Mouse (Mus musculus): ENCODE measurements around the gene Castor2. TPM values are rescaled to one million over a fixed set of nuclear protein-coding genes. Genes with fewer than 3 reads are reported as not detected.

Gene Castor2
- polyA plus RNA-seq, 1 experiment from 2014 or later: 8.8 TPM

DNA sequence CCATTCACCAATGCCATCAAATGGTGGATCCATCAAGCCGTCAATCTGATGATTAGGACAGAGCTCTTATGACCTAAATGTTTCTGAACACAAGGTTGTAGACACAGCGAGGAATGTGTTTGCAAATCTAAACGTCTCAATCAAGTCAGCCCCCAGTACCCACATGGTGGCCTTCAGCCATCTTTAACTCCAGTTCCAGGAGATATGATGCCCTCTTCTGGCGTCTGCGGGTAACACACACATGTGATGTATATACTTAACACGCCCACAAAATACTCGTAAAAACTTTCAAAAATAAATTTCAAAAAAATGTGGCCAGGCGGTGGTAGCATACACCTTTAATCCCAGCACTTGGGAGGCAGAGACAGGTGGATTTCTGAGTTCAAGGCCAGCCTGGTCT, 45.5 kb downstream of the Castor2 start:
- peaks cover 5% of the 10 kb centered on the region; the same call in 1 of the 2 replicates for H3K4me1 ChIP-seq
- H3K27ac ChIP-seq: no peak overlapping the region
- H3K9me3 ChIP-seq: no peaks in the 10 kb centered on the region
- 93% methylated on average over 8 of the region's 8 CpGs for WGBS
- peaks cover 71% of the 10 kb centered on the region for H3K36me3 ChIP-seq (replicated peaks)
- no peak for DNase-seq (ENCODE audit: extremely low spot score, low spot score)
- no peaks in the 10 kb centered on the region for H3K27me3 ChIP-seq (ENCODE audit: poor library complexity, severe bottlenecking)
- no peak overlapping the region for H3K4me3 ChIP-seq

DNA sequence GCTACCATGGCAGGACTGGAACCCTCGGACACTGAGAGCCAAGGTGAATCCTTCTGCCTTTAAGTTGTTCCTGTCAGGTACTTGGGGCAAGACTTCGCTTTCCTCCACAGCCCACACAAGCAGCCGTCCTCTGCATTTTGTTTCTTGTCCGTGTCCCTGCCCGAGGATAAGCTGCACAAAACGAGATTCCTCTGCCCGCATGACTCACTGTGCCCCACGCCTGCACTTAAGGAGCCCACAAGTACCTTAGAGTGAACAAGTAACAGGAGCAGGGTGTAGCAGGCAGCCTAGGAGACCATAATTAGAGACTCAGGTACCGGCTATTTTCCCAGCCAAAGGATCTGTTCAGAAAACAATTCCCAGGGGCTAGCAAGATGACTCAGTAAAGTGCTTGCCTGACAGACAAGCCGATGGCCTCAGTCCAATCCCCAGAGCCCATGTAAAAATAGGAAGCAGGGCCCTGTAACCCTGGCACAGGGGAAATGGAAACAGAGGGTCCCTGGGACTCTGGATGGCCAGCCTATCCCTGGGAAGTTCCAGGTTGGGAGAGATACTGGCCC, 47.8 kb downstream of the Castor2 start:
- no peak overlapping the region for H3K4me3 ChIP-seq
- no peak overlapping the region for H3K27ac ChIP-seq
- 93% methylated on average over 10 of the region's 10 CpGs for WGBS
- no peak for DNase-seq (ENCODE audit: extremely low spot score, low spot score)
- no peaks in the 10 kb centered on the region; the same call in 1 of the 2 replicates for H3K9me3 ChIP-seq
- H3K4me1 ChIP-seq: peaks cover 5% of the 10 kb centered on the region; the same call in 1 of the 2 replicates
- H3K36me3 ChIP-seq (replicated peaks): peaks cover 82% of the 10 kb centered on the region
- H3K27me3 ChIP-seq (ENCODE audit: poor library complexity, severe bottlenecking): no peaks in the 10 kb centered on the region

DNA sequence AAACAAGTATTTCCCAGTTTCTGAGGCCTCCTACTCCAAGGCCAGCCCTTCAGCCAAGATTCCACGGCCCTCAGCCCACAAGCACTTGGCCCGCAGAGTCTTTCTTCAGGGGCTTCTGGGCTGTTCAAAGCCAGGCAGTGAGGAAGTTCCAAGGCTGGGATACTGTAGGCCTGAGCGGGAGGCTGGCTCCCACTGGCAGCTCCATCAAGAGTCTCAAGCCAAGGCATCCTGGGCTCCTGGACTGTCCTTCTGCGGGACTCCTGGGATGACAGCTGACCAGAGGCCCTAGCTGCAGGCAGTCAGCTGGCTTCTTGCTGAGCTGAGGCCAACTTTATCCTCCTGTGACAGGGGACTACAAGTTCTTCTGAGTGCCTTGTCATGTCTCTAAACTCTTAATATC, 48.6 kb downstream of the Castor2 start:
- 92% methylated on average over 4 of the region's 4 CpGs for WGBS
- H3K36me3 ChIP-seq (replicated peaks): peaks cover 82% of the 10 kb centered on the region
- H3K9me3 ChIP-seq: no peaks in the 10 kb centered on the region; the same call in 1 of the 2 replicates

DNA sequence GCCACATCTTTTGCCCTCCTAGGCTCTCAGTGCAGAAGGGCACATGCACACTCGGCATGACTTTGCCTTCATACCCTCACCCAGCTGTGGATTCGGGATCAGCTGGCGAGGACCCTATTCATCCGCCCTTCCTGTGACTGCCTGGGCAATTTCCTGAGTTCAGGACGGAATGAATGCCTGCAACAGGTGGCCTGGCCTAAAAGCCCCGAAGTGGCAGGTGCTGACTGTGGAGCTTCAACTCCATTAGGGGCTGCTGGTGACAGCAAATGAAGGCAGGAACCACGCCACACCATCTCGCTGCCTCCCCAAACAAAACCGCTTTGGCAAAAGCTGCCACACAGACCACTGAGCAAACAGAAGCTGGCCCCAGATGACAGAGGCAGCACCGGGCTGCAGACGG, 52.4 kb downstream of the Castor2 start:
- no peak for DNase-seq (ENCODE audit: extremely low spot score, low spot score)
- H3K27ac ChIP-seq: no peak overlapping the region
- H3K9me3 ChIP-seq: no peaks in the 10 kb centered on the region; the same call in 1 of the 2 replicates
- WGBS: 94% methylated on average over 11 of the region's 11 CpGs
- H3K4me3 ChIP-seq: no peak overlapping the region
- H3K4me1 ChIP-seq: no peaks in the 10 kb centered on the region
- H3K27me3 ChIP-seq (ENCODE audit: poor library complexity, severe bottlenecking): no peaks in the 10 kb centered on the region
- H3K36me3 ChIP-seq (replicated peaks): peaks cover 98% of the 10 kb centered on the region

More for the DNA sequence above, 48.6 kb downstream of the Castor2 start:
- H3K27me3 ChIP-seq (ENCODE audit: poor library complexity, severe bottlenecking): no peaks in the 10 kb centered on the region
- H3K27ac ChIP-seq: no peak overlapping the region
- no peaks in the 10 kb centered on the region for H3K4me1 ChIP-seq
- DNase-seq (ENCODE audit: extremely low spot score, low spot score): no peak
- no peak overlapping the region for H3K4me3 ChIP-seq

DNA sequence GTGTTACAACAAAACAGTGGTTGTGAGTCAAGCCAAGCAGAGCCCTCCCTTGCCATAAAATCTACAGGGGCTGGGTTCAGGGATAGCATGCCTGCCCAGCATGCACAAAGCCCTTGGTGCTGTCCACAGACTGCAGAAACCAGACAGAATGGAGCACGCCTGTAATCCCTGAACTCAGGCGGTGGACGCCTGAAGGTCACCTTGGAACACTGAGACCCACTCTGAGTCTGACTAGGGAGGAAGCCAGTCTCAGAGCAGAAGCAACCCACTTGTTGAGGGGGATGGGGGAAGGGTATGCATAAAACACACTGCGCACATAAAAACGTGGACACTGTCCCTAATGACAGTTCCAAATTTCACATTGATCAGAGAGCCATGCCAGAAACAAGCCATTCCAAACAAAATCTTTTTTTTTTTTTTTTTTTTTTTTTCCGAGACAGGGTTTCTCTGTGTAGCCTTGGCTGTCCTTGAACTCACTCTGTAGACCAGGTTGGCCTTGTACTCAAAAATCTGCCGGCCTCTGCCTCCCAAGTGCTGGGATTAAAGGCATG, 56.5 kb downstream of the Castor2 start:
- Histone ChIP-seq H3K36me3 (replicated peaks) (peaks cover 98% of the 10 kb centered on the region), H3K27me3 (ENCODE audit: poor library complexity, severe bottlenecking) (no peaks in the 10 kb centered on the region), H3K4me3 (no peak overlapping the region), H3K9me3 (no peaks in the 10 kb centered on the region), H3K4me1 (no peaks in the 10 kb centered on the region), H3K27ac (no peak overlapping the region)
- WGBS: 92% methylated on average over 7 of the region's 7 CpGs
- DNase-seq (ENCODE audit: extremely low spot score, low spot score): no peak

DNA sequence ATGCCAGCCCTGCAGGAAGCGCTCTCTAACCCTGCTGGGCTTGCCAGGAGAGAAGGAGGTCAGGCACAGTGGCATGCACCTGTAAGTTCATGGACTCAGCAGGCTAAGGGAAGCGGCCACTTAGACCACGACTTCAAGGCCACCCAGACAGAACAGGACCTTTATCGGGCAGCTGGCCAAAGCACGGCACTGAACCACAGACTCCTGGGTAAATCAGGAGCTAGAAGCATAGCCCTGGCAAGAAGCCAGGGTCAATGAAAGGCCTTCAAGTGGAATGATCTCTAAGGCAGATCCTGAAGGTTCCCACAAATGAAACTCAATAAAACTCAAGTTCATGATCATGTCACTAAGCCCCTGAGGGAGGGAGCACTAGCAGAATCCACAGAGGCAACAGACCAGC, 65.2 kb downstream of the Castor2 start:
- 90% methylated on average over 5 of the region's 5 CpGs for WGBS
- no peaks in the 10 kb centered on the region for H3K9me3 ChIP-seq
- H3K36me3 ChIP-seq (replicated peaks): peaks cover 93% of the 10 kb centered on the region
- H3K27me3 ChIP-seq (ENCODE audit: poor library complexity, severe bottlenecking): no peaks in the 10 kb centered on the region
- no peak overlapping the region for H3K27ac ChIP-seq
- no peak for DNase-seq (ENCODE audit: extremely low spot score, low spot score)
- no peak overlapping the region for H3K4me3 ChIP-seq
- no peaks in the 10 kb centered on the region; the same call in 1 of the 2 replicates for H3K4me1 ChIP-seq

DNA sequence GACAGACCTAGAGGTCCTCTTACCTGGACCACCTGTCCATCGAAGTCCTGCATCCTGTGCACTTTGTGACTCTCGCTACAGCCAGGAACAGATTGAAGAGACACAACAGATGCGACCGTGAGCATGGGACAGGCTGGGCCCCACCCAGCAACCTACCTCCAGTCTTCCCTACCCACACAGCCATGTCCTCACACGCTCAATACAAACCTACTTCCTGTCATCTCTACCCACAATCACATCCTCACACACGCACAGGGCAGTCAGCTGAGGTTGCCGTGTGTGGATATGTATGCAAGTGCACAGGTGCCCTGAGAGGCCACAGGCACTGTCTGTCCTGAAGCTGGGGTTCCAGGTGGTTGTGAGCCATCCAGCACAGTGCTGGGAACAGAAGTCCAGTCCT, 67.1 kb downstream of the Castor2 start:
- peaks cover 91% of the 10 kb centered on the region for H3K36me3 ChIP-seq (replicated peaks)
- no peak overlapping the region for H3K27ac ChIP-seq
- no peaks in the 10 kb centered on the region for H3K27me3 ChIP-seq (ENCODE audit: poor library complexity, severe bottlenecking)
- no peaks in the 10 kb centered on the region for H3K9me3 ChIP-seq
- DNase-seq (ENCODE audit: extremely low spot score, low spot score): no peak
- 96% methylated on average over 7 of the region's 7 CpGs for WGBS
- H3K4me1 ChIP-seq: no peaks in the 10 kb centered on the region; the same call in 1 of the 2 replicates
- no peak overlapping the region for H3K4me3 ChIP-seq

DNA sequence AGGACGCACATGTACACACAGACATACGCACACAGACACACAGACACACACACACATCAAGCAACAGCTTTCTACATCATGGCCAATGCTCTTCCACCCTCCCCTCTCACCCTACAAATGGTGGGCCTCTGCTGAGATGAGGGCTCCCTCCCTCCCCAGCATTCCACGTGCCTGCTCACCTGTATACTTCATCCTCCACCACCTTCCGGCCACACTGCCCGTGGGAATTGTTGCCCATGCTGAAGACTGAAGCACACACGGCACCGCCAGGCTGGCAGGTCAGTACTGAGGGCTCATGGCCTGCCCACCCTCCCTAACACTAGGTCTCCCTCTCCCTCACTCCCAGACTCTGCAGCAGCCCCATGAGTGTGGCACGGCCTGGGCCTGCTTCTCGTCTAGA, 68.5 kb downstream of the Castor2 start:
- WGBS: 89% methylated on average over 9 of the region's 9 CpGs
- peaks cover 5% of the 10 kb centered on the region for H3K4me1 ChIP-seq
- H3K36me3 ChIP-seq (replicated peaks): peaks cover 89% of the 10 kb centered on the region

DNA sequence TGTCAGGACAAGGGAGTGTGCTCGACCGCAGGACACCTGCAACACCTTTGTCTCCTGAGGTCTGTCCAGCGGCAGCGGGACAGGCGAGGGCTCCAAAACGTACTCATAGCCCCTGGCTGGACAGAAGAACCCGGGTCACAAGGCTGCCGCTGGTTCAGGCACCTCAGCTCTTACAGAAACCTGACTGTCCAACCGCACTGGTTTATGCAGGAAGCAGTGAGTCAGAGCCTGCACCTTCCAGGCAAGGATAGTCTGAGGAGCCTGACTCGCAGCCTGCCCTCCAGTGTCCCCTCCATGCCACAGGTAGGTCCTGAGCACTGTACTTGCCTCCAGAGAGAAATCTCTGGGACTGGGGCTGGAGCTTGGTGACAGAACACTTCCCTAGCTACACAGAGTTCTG, 69.7 kb downstream of the Castor2 start:
- no peak overlapping the region for H3K4me3 ChIP-seq
- no peak overlapping the region for H3K27ac ChIP-seq
- peaks cover 83% of the 10 kb centered on the region for H3K36me3 ChIP-seq (replicated peaks)
- H3K4me1 ChIP-seq: peaks cover 11% of the 10 kb centered on the region
- H3K9me3 ChIP-seq: no peaks in the 10 kb centered on the region
- H3K27me3 ChIP-seq (ENCODE audit: poor library complexity, severe bottlenecking): no peaks in the 10 kb centered on the region
- DNase-seq (ENCODE audit: extremely low spot score, low spot score): no peak
- 88% methylated on average over 10 of the region's 10 CpGs for WGBS

More for the DNA sequence above, 68.5 kb downstream of the Castor2 start:
- no peaks in the 10 kb centered on the region for H3K27me3 ChIP-seq (ENCODE audit: poor library complexity, severe bottlenecking)
- no peak overlapping the region for H3K4me3 ChIP-seq
- H3K27ac ChIP-seq: no peak overlapping the region
- no peak for DNase-seq (ENCODE audit: extremely low spot score, low spot score)
- H3K9me3 ChIP-seq: no peaks in the 10 kb centered on the region

DNA sequence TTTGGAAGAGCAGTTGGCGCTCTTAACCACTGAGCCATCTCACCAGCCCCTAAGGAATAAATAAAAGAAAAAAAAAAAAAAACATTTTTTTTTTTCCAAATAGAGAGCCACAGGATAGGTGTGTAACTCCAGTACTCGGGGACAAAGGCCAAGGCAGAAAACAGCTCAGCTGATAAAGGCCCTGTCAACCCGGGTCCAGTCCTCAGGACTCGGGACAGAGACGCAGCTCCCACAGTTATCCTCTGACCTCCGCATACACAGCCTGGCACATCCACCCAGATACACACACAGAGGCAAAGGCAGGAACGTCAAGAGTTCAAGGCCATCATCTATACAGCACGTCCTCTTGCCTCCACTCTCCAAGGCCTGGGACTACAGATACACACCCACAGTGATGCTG, 70.7 kb downstream of the Castor2 start:
- no peak for DNase-seq (ENCODE audit: extremely low spot score, low spot score)
- 95% methylated on average over 8 of the region's 8 CpGs for WGBS
- Histone ChIP-seq H3K4me1 (peaks cover 20% of the 10 kb centered on the region), H3K27me3 (ENCODE audit: poor library complexity, severe bottlenecking) (no peaks in the 10 kb centered on the region), H3K9me3 (no peaks in the 10 kb centered on the region), H3K4me3 (no peak overlapping the region), H3K27ac (no peak overlapping the region), H3K36me3 (replicated peaks) (peaks cover 74% of the 10 kb centered on the region)

DNA sequence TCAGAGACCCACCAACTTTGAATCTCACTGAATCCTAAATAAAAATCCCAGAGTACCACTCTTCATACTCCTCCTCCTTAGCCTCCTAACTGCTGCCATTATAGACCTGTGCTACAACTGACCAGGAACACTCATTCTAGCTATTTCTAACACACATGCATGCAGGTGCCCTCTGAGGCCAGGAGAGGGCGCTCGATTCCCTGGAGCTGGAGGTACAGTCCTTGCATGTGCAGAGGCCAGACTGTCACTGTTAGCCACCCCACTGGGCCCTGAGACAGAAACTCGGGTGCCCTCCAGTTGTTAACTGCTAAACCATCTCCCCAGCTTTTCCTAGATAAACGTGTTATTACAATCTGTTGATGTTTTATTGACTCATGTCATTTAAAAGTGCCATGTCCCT, 73.7 kb downstream of the Castor2 start:
- Histone ChIP-seq H3K27me3 (ENCODE audit: poor library complexity, severe bottlenecking) (no peaks in the 10 kb centered on the region), H3K4me3 (no peak overlapping the region), H3K4me1 (peaks cover 34% of the 10 kb centered on the region), H3K27ac (no peak overlapping the region), H3K9me3 (no peaks in the 10 kb centered on the region), H3K36me3 (replicated peaks) (peaks cover 45% of the 10 kb centered on the region)
- DNase-seq (ENCODE audit: extremely low spot score, low spot score): peak; percentile 53
- WGBS: 40% methylated on average over 4 of the region's 4 CpGs

DNA sequence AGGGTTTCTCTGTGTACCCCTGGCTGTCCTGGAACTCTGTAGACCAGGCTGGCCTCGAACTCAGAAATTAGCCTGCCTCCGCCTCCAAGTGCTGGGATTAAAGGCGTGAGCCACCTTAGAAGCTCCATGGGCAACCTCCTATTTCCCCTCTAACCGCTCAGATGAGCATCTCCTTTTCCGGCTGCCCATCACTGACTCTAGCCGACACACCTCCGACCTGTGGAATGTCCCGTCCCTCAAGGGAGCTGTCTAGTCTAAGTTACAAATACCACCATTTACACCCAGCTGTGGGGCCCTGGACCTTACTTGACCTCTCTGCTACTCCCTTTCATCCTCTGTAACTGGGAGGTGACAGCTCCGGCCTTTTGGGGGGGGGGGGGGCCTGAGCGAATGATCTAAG, 76.2 kb downstream of the Castor2 start:
- Histone ChIP-seq H3K4me3 (peak overlapping the region; percentile 99), H3K4me1 (peaks cover 34% of the 10 kb centered on the region), H3K9me3 (no peaks in the 10 kb centered on the region), H3K27me3 (ENCODE audit: poor library complexity, severe bottlenecking) (no peaks in the 10 kb centered on the region), H3K36me3 (replicated peaks) (peaks cover 25% of the 10 kb centered on the region), H3K27ac (peak overlapping the region; percentile 93)
- WGBS: 9% methylated on average over 10 of the region's 10 CpGs
- DNase-seq (ENCODE audit: extremely low spot score, low spot score): no peak

DNA sequence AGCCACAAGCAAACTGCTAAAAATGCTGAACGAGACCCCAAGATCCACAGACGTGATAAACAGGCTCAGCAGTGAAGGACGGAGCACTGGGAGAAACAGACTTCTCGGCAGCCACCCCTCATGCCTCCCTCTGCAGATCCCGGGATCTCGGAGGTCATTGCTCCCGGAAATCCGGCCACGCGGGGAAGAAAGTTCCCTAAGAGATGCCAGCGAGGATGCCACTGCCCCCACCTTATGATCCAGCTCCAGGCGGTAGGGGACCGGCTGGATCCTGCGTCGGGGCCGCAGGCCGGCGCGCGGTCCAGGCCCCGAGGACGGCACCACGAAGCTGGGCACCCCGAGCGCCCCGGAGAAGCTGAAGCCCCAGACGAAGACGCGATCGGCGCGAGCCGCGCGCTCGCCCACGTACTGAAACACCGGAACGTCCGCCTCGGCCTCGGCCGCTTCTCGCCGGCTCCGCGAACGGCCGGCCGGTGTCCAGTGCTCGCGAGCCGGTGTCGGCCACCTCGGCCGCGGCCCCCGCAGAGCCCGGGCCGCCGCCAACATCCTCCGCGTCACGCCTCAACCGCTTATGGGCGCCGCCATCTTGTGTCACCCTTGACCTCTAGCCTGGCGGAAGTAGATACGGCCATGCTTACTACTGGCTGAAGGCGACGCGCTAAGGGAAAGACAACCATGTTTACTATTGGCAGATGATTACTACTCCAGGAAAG, 76.8 kb downstream of the Castor2 start, which contains the start of gene Rcc1l:
Gene Rcc1l (minus strand): TSS at position 606 of the 713 bp plus-strand sequence.
- H3K27me3 ChIP-seq (ENCODE audit: poor library complexity, severe bottlenecking): no peaks in the 10 kb centered on the region
- peaks cover 19% of the 10 kb centered on the region for H3K36me3 ChIP-seq (replicated peaks)
- peak within 1 kb of the TSS; percentile 93 for H3K27ac ChIP-seq
- WGBS: under 1% methylated on average over 72 of the region's 72 CpGs
- peak; percentile 80 for DNase-seq (ENCODE audit: extremely low spot score, low spot score)
- H3K4me1 ChIP-seq: peaks cover 34% of the 10 kb centered on the region
- no peaks in the 10 kb centered on the region for H3K9me3 ChIP-seq
- H3K4me3 ChIP-seq: peak within 1 kb of the TSS; percentile 99
